Mouse (Mus musculus) liver, embryonic 14.5 days (tissue): ENCODE results near the gene Dscam.

ENCODE experiments used
- CTCF ChIP-seq: IDR thresholded peaks from 2 replicates; pipeline ENCODE4 v1.5.1; 2016; ENCODE audit warnings: antibody characterized with exemption, low read depth, control low read depth
- EP300 ChIP-seq: IDR thresholded peaks from 2 replicates; pipeline ENCODE4 v1.6.1; 2016; ENCODE audit warnings: antibody characterized with exemption, low read depth

GRCm38 (mm10) chr16:96843691-96844400 is 326.7 kb downstream of the Dscam start:
- no peak for TF ChIP-seq CTCF
- no peak for TF ChIP-seq EP300
